Mouse (Mus musculus): Measurements from ENCODE around the gene BC107364. TPM values are rescaled to one million over a fixed set of nuclear protein-coding genes. Genes with fewer than 3 reads are reported as not detected.
"Not testable (repeated sequence)": the region's sequence is repeated elsewhere in the genome, so short reads cannot be mapped to it uniquely, and the experiment has no call there.

The BC107364 gene
- polyA plus RNA-seq, 1 experiment from 2014 or later: not detected

DNA sequence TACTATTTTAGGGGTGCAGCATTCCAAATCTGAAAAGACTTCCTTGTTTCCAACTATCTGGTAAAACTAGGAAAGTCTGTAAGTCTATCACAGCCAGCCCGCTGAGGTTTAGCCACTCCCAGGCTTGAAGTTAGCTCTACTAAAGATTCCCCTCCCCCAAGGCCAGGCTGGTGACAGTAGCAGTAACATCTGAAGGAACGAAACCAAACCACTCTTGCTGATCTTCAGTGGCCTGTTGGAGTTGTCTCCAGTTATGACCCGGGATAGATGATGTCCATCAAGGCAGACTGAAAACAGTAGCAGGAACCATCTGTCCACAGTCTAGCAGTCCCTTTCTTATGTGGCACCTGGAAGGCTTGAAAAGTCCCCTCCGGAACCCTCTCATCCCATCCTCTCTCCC, 24.8 kb downstream of the BC107364 start:
- Histone ChIP-seq H3K27ac (ENCODE audit: low read depth, low read length) (no peak overlapping the region), H3K27me3 (ENCODE audit: control insufficient read depth, insufficient read depth, low read length) (no peaks in the 10 kb centered on the region), H3K36me3 (ENCODE audit: control insufficient read depth, insufficient read depth, low read length) (no peaks in the 10 kb centered on the region), H3K4me3 (ENCODE audit: low read depth, low read length) (no peak overlapping the region), H3K4me1 (ENCODE audit: control insufficient read depth, insufficient read depth, low read length) (no peaks in the 10 kb centered on the region), H3K9me3 (ENCODE audit: control insufficient read depth, low read length) (no peaks in the 10 kb centered on the region), H3K9ac (replicated peaks; ENCODE audit: low read depth, low read length) (no peak overlapping the region), H3K4me2 (ENCODE audit: low read depth, low read length) (no peak overlapping the region)
- no peak for ATAC-seq (ENCODE audit: low read depth)
- 12% methylated on average over 4 of the region's 4 CpGs for WGBS

DNA sequence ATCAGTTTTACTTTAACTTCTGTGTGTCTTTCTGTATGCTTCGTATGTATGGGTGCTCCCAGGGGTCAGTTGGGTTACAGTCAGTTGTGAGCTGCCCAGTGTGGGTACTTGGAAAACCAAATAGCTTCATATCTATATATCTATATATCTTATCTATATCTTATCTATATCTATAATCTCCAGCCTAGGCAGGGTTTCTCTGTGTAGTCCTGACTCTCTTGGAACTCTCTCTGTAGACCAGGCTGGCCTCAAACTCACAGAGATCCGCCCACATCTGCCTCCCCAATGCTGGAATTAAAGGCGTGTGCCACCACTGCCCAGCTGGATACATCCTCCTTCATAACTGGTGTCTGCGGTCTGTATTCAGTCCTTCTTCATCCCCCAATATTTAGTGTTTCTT, 25.8 kb downstream of the BC107364 start:
- no peak overlapping the region for H3K27ac ChIP-seq (ENCODE audit: low read depth, low read length)
- H3K36me3 ChIP-seq (ENCODE audit: control insufficient read depth, insufficient read depth, low read length): no peaks in the 10 kb centered on the region
- no peak overlapping the region for H3K9ac ChIP-seq (replicated peaks; ENCODE audit: low read depth, low read length)
- no peaks in the 10 kb centered on the region for H3K27me3 ChIP-seq (ENCODE audit: control insufficient read depth, insufficient read depth, low read length)
- no peak overlapping the region for H3K4me2 ChIP-seq (ENCODE audit: low read depth, low read length)
- no peak for ATAC-seq (ENCODE audit: low read depth)
- no peaks in the 10 kb centered on the region for H3K4me1 ChIP-seq (ENCODE audit: control insufficient read depth, insufficient read depth, low read length)
- 82% methylated on average over 4 of the region's 4 CpGs for whole genome bisulfite sequencing
- H3K4me3 ChIP-seq (ENCODE audit: low read depth, low read length): no peak overlapping the region
- no peaks in the 10 kb centered on the region for H3K9me3 ChIP-seq (ENCODE audit: control insufficient read depth, low read length)

DNA sequence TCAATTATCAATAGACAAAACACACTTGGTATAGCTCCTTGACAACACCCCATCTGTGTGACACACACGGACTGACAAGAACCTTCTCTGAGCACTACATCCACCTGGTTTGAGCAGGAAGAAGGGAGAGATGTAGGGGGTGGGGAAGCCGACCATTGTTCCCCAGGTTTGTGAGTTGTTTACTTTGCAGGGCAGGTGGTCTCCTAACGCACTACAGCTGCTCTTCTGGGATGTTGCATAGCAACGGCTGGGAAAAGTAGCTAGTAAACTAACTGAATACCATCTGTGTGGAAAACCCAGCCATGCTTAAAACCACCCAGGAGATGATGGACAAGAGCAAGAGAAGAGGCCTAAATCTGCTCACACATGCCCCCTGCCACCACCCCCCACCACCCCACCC, 27.7 kb downstream of the BC107364 start:
- ATAC-seq (ENCODE audit: low read depth); H3K9ac ChIP-seq (replicated peaks; ENCODE audit: low read depth, low read length); H3K27ac ChIP-seq (ENCODE audit: low read depth, low read length); H3K4me2 ChIP-seq (ENCODE audit: low read depth, low read length); H3K4me1 ChIP-seq (ENCODE audit: control insufficient read depth, insufficient read depth, low read length); H3K27me3 ChIP-seq (ENCODE audit: control insufficient read depth, insufficient read depth, low read length); H3K9me3 ChIP-seq (ENCODE audit: control insufficient read depth, low read length); H3K4me3 ChIP-seq (ENCODE audit: low read depth, low read length); H3K36me3 ChIP-seq (ENCODE audit: control insufficient read depth, insufficient read depth, low read length): not testable (repeated sequence)
- WGBS: 15% methylated on average over 4 of the region's 4 CpGs

DNA sequence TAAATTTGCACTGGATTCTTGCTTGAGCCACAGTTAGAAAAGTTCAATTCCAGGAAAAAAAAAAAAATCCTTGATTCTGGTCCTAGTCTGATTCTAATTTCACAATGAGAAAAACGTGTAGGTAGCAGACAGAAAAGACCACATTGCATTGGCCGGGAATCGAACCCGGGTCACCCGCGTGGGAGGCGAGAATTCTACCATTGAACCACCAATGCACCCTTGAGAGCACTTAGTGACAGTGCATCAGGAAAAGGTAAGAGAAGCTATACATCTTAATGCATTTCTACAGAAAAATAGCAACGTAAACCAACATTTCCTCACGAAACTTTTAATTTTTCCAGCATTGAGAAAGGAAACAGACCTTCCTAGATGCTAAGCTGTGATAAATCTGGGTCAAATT, 28.2 kb downstream of the BC107364 start:
- Histone ChIP-seq H3K4me1 (ENCODE audit: control insufficient read depth, insufficient read depth, low read length) (no peaks in the 10 kb centered on the region), H3K36me3 (ENCODE audit: control insufficient read depth, insufficient read depth, low read length) (no peaks in the 10 kb centered on the region), H3K9ac (replicated peaks; ENCODE audit: low read depth, low read length) (no peak overlapping the region), H3K4me2 (ENCODE audit: low read depth, low read length) (no peak overlapping the region), H3K4me3 (ENCODE audit: low read depth, low read length) (no peak overlapping the region), H3K27me3 (ENCODE audit: control insufficient read depth, insufficient read depth, low read length) (no peaks in the 10 kb centered on the region), H3K27ac (ENCODE audit: low read depth, low read length) (no peak overlapping the region), H3K9me3 (ENCODE audit: control insufficient read depth, low read length) (no peaks in the 10 kb centered on the region)
- 20% methylated on average over 9 of the region's 9 CpGs for WGBS
- ATAC-seq (ENCODE audit: low read depth): no peak

DNA sequence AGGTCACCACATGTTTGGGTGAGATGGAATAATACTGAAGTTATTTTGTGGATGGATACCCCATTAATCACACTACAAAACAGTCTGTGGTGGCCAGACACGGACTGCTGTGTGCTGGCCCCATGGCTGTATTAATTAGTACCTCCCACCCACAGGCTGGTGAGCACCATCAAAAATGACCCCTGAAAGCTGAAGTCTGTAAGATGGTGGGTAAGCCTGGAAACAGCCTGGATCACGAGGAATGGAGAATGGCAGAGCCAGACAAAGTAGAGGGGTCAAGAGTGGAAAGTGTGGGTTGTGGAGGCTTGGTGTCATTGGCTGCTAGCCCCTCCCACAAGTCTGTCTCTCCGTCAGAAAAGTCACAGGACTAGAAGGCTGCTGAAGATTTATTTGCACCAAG, 31.3 kb downstream of the BC107364 start:
- Histone ChIP-seq H3K9ac (replicated peaks; ENCODE audit: low read depth, low read length) (no peak overlapping the region), H3K4me2 (ENCODE audit: low read depth, low read length) (no peak overlapping the region), H3K4me1 (ENCODE audit: control insufficient read depth, insufficient read depth, low read length) (no peaks in the 10 kb centered on the region), H3K36me3 (ENCODE audit: control insufficient read depth, insufficient read depth, low read length) (no peaks in the 10 kb centered on the region), H3K27me3 (ENCODE audit: control insufficient read depth, insufficient read depth, low read length) (no peaks in the 10 kb centered on the region), H3K9me3 (ENCODE audit: control insufficient read depth, low read length) (no peaks in the 10 kb centered on the region), H3K4me3 (ENCODE audit: low read depth, low read length) (no peak overlapping the region), H3K27ac (ENCODE audit: low read depth, low read length) (no peak overlapping the region)
- 35% methylated on average over 3 of the region's 3 CpGs for WGBS
- no peak for ATAC-seq (ENCODE audit: low read depth)

DNA sequence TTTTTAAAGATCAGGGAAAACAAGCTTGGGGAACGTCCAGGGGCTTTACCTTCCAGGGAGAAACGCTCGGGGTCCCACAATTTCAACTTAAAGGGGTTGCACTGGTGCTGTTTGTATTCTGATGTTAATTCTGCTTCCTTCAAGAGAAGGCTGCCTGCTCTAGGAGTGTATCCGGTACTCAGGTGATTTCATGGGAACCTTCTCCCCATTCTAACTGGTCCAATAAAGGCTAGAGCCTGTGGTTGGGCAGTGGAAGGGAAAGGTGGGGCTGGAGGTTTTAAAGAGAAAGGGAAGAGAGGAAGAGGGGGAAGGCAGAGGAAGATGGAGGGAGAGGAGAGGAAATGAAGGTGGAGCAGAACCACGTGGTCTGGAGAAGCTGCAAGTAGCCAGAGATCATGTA, 33.2 kb downstream of the BC107364 start:
- not testable (repeated sequence) for H3K9me3 ChIP-seq (ENCODE audit: control insufficient read depth, low read length); H3K27ac ChIP-seq (ENCODE audit: low read depth, low read length); H3K36me3 ChIP-seq (ENCODE audit: control insufficient read depth, insufficient read depth, low read length); ATAC-seq (ENCODE audit: low read depth); H3K4me3 ChIP-seq (ENCODE audit: low read depth, low read length); H3K9ac ChIP-seq (replicated peaks; ENCODE audit: low read depth, low read length); H3K4me2 ChIP-seq (ENCODE audit: low read depth, low read length); H3K4me1 ChIP-seq (ENCODE audit: control insufficient read depth, insufficient read depth, low read length); H3K27me3 ChIP-seq (ENCODE audit: control insufficient read depth, insufficient read depth, low read length)
- WGBS: 70% methylated on average over 5 of the region's 5 CpGs

DNA sequence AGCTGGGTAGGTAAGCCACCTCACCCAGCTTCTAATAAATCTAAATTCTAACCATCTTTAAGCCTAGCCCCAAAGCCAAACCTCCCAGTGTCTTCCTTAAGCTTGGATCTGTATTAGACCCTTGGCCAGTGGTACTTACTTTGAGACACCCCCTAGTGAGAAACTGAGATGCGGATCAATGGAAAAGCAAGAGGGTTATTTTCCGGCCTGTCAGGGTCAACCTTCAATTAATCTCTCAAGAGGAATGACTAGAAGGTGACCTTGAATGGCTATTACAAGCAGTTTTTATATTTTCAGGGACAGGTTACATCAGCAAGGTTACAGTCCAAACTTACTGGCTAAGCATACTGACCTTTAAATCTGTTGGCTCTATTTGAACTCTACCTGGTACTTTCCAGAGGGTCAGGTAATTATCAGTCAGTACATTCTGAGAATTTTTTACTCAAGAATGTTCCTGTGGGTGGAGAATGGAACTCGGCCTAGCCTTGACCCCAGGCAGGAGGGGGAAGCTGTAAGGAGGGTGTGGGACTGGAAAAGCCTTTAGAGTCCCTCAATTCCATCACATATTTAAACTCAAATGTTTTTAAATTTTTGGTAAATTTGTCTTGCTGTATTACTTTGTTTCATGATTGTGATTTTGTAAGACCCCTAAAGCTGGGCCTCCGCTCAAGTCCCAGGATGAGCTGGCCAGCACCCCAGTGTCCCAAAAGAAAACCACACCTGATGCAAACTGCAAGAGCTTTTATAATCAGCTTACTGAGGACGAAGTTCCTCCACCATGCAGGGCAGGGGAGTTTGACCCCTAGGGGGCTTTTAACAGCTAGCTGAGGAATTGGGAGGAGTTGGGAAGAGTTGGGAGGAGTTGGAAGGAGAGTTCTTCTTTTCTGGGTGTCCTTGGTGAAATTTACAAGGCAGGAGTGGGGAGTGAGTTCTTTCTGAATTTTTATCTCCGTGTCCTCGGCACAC, 34.0 kb downstream of the BC107364 start:
- Histone ChIP-seq H3K4me2 (ENCODE audit: low read depth, low read length) (no peak overlapping the region), H3K9ac (replicated peaks; ENCODE audit: low read depth, low read length) (no peak overlapping the region), H3K27ac (ENCODE audit: low read depth, low read length) (no peak overlapping the region), H3K4me1 (ENCODE audit: control insufficient read depth, insufficient read depth, low read length) (no peaks in the 10 kb centered on the region), H3K27me3 (ENCODE audit: control insufficient read depth, insufficient read depth, low read length) (no peaks in the 10 kb centered on the region), H3K9me3 (ENCODE audit: control insufficient read depth, low read length) (no peaks in the 10 kb centered on the region), H3K4me3 (ENCODE audit: low read depth, low read length) (no peak overlapping the region), H3K36me3 (ENCODE audit: control insufficient read depth, insufficient read depth, low read length) (no peaks in the 10 kb centered on the region)
- ATAC-seq (ENCODE audit: low read depth): no peak
- WGBS: 67% methylated on average over 7 of the region's 7 CpGs

DNA sequence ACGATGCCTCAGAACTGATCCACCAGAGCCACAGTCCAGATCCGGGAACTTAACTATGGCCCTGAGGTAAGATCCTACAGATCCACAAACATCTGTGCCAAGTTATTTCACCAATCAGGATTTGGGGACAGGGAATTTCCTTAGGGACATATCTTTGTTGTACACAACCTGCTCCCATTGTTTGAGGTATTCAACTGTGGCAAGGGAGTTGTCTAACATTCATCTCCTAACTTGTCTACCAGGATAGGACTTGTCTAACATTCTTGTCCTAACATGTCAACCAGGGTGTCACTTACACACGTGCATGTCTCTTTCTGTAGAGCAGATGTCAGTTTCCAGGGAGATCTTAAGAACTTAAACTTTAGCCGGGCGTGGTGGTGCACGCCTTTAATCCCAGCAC, 35.5 kb downstream of the BC107364 start:
- H3K27ac ChIP-seq (ENCODE audit: low read depth, low read length): no peak overlapping the region
- no peak overlapping the region for H3K4me3 ChIP-seq (ENCODE audit: low read depth, low read length)
- no peaks in the 10 kb centered on the region for H3K9me3 ChIP-seq (ENCODE audit: control insufficient read depth, low read length)
- H3K4me1 ChIP-seq (ENCODE audit: control insufficient read depth, insufficient read depth, low read length): no peaks in the 10 kb centered on the region
- WGBS: 95% methylated on average over 6 of the region's 6 CpGs
- no peaks in the 10 kb centered on the region for H3K36me3 ChIP-seq (ENCODE audit: control insufficient read depth, insufficient read depth, low read length)
- H3K27me3 ChIP-seq (ENCODE audit: control insufficient read depth, insufficient read depth, low read length): no peaks in the 10 kb centered on the region
- H3K4me2 ChIP-seq (ENCODE audit: low read depth, low read length): no peak overlapping the region
- ATAC-seq (ENCODE audit: low read depth): no peak
- H3K9ac ChIP-seq (replicated peaks; ENCODE audit: low read depth, low read length): no peak overlapping the region

DNA sequence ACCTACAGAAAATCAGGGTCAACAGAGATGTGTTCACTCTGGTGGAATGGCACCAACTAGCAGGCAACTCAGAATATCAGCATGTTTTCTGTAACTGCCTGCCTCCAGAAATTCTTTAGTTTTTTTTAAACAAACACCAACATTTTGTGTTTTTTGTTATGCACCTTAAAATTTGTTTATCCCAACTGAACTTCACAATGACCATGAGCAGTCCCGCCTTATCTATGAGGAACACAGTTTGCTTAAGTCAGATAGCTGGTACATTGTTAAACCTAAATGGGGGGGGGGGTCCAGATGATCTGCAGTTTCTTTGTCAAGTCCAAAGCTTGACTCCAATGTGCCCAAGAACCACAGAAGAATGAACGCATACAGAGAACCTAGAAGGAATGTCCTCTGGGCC, 36.0 kb downstream of the BC107364 start:
- H3K4me3 ChIP-seq (ENCODE audit: low read depth, low read length): no peak overlapping the region
- H3K36me3 ChIP-seq (ENCODE audit: control insufficient read depth, insufficient read depth, low read length): no peaks in the 10 kb centered on the region
- 96% methylated on average over 2 of the region's 2 CpGs for WGBS
- no peaks in the 10 kb centered on the region for H3K9me3 ChIP-seq (ENCODE audit: control insufficient read depth, low read length)
- H3K27me3 ChIP-seq (ENCODE audit: control insufficient read depth, insufficient read depth, low read length): no peaks in the 10 kb centered on the region
- H3K27ac ChIP-seq (ENCODE audit: low read depth, low read length): no peak overlapping the region
- ATAC-seq (ENCODE audit: low read depth): no peak
- no peak overlapping the region for H3K9ac ChIP-seq (replicated peaks; ENCODE audit: low read depth, low read length)
- H3K4me1 ChIP-seq (ENCODE audit: control insufficient read depth, insufficient read depth, low read length): no peaks in the 10 kb centered on the region
- H3K4me2 ChIP-seq (ENCODE audit: low read depth, low read length): no peak overlapping the region

All from neural tube, embryonic 14.5 days (tissue).